Mouse (Mus musculus) retina, postnatal 1 day (tissue): ENCODE measurements at regions not wholly inside any gene's neighbourhood (a gene's known extent, or its start where the extent isn't known, plus 50 kb on each side); places are given as distances from the start of the nearest gene placed in this dataset.
A peak's percentile ranks its signal among the peaks of the same experiment; 100 is the strongest.
"Not testable (repeated sequence)": the region's sequence is repeated elsewhere in the genome, so short reads cannot be mapped to it uniquely, and the experiment has no call there.

Experiments
- DNase-seq: peaks from one replicate; pipeline ENCODE4 v3.0.0-alpha.2; 2012

DNA sequence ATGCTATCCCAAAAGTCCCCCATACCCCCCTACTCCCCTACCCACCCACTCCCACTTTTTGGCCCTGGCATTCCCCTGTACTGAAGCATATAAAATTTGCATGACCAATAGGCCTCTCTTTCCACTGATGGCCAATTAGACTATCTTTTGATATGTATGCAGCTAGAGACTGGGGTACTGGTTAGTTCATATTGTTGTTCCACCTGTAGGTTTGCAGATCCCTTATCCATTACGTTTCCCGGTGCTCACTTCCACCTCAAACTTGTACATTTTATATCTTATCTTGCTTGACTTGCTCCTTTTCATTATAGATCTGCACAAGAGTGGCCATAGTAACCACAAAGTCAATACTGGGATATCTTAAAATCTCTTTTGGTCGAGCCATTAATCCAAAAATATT is 2329.9 kb upstream of the Aga start:
- DNase-seq: not testable (repeated sequence)

DNA sequence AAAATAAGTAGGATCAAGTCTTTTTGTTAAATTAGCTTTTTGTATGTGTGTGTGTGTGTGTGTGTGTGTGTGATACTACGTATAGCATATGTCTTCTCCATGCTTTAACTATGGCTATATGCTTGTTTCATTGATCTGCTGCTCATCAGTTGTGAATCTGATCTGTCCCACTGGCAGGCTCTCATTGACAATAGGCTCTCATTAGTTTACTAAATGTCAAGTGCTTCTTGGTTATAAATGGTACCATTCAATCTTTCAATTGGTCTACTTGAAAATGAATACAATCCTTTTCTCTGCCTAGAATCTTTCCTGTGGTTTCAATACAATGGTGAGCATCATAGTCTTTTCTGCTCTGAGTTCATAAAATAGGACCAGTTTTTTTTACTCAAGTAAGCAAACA is 2326.4 kb upstream of the Tenm3 start:
- DNase-seq: no peak

DNA sequence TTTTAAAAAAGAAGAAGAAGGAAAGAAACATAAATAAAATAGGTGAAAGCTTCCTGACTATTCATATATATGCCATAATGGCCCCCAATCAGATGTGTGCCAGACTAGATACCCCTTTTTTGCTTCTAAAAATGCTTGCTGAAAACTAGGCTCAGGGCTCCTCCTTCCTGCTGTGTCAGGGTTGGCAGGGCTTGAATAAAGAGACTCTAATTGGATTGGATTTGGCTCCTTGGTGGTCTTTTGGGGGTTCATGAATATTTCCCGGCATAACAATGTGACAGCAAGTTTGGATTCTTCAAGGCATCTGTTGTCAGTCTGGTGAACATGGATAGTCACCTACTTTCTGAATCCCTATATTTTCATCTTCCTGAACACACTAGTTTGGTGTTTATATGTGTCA is 2301.6 kb upstream of the Tenm3 start:
- peak; percentile 7 for DNase-seq

DNA sequence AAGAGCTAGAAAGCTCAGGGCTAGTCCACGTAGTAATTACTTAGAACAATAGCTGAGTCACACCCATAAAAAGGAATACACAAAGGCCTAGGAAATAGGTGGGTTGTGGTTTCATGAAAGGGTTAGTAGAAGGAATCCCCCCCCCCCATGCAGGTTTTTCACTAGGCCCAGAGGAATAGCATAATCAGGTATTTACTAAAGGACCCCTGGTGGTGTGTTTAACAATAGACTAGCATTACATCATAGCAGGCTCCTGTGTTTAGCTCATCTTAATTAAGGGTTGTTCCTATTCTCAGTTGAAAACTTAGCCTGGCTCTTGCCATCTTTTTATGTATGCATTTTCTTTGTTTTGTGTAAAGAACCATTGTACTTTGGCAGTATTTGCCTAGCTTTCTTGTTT is 2281.7 kb upstream of the Tenm3 start:
- DNase-seq: not testable (repeated sequence)
